Mouse (Mus musculus) CH12.LX (cell line): Measurements from ENCODE around the gene Ccdc85b.

ENCODE experiments used
- CTCF ChIP-seq, 2 experiments: IDR thresholded peaks in 1 of 2; conservative IDR thresholded peaks in 1 of 2; 2 replicates each; pipeline ENCODE4 v1.5.1; 2011 to 2012; ENCODE audit warnings: low read depth in 2 of 2, low read length in 2 of 2, improper control_type of control experiment in 1 of 2, inconsistent platforms in 1 of 2, mild to moderate bottlenecking in 1 of 2, moderate library complexity in 1 of 2
- IRF4 ChIP-seq: IDR thresholded peaks from 2 replicates; pipeline ENCODE4 v1.6.1; 2014; ENCODE audit warnings: low read depth, mild to moderate bottlenecking, inconsistent platforms, low read length, improper control_type of control experiment
- MAFK ChIP-seq: IDR thresholded peaks from 2 replicates; pipeline ENCODE4 v1.6.1; 2011; ENCODE audit warnings: low read length, improper control_type of control experiment; ENCODE audit not compliant: insufficient replicate concordance
- MEF2A ChIP-seq: IDR thresholded peaks from 2 replicates; pipeline ENCODE4 v1.6.1; 2014; ENCODE audit warnings: low read depth, mild to moderate bottlenecking, inconsistent platforms, low read length, improper control_type of control experiment, borderline replicate concordance
- NELFE ChIP-seq: IDR thresholded peaks from 2 replicates; pipeline ENCODE4 v1.6.1; 2011; ENCODE audit warnings: low read depth, low read length, improper control_type of control experiment
- POLR2A ChIP-seq: IDR thresholded peaks from 2 replicates; pipeline ENCODE4 v1.6.1; 2011; ENCODE audit warnings: low read depth, mild to moderate bottlenecking, improper control_type of control experiment, low read length
- ZKSCAN1 ChIP-seq: IDR thresholded peaks from 2 replicates; pipeline ENCODE4 v1.6.1; 2012; ENCODE audit warnings: low read depth, inconsistent platforms, low read length, improper control_type of control experiment, borderline replicate concordance
- ZNF384 ChIP-seq: IDR thresholded peaks from 2 replicates; pipeline ENCODE4 v1.6.1; 2012; ENCODE audit warnings: low read depth, low read length, improper control_type of control experiment, inconsistent platforms

DNA sequence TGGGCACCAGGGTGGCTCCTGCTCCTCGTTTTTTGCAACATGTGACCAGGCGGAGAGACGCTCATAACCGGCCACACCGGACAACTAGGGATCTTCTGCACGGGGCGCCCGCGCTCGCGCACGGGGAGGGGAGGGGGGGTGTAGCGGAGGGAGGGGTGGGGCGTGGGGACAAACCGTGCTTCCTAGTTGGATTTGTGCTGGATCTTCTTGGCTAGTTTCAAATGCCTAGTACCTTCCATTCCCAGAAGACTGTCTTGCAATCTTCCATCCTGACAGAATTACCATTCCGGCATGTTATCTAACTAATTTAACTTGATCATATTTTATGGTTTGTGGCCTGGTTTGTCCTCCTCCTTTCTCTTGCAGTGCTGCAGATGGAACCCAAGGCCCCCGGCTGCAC, 46.0 kb upstream of the Ccdc85b start, which contains the start of gene 1700020D05Rik:
- no peak for TF ChIP-seq ZNF384
- TF ChIP-seq MEF2A = no peak
- TF ChIP-seq MAFK = no peak
- TF ChIP-seq POLR2A = no peak
- TF ChIP-seq CTCF (conservative IDR thresholded peaks at IDR 0.05 in 1 of 2, IDR thresholded peaks at IDR 0.05 in 1 of 2; ENCODE audit: low read depth in 2 of 2, low read length in 2 of 2) = no peak
- no peak for TF ChIP-seq NELFE
- no peak for TF ChIP-seq ZKSCAN1
- TF ChIP-seq IRF4 = no peak
